Mouse (Mus musculus) intestine, embryonic 14.5 days (tissue): Measurements from ENCODE around the gene Rab8b. TPM values are rescaled to one million over a fixed set of nuclear protein-coding genes. Genes with fewer than 3 reads are reported as not detected.

Experiments
- ATAC-seq: fragments of 200-750 bp; cut with Nextera tagmentation; replicated peaks from 2 replicates; pipeline ENCODE4 v1.8.0; 2017; ENCODE audit warnings: low read depth, moderate number of reproducible peaks, moderate TSS enrichment, moderate library complexity; ENCODE audit not compliant: low FRiP score, low TSS enrichment
- DNase-seq: peaks from one replicate; pipeline ENCODE4 v3.0.0-alpha.2; 2018; ENCODE audit warnings: low spot score
- H3K27ac ChIP-seq: fragments of 300-500 bp; sonication (generic); 2 replicates; pipeline ENCODE4 v1.5.1; 2014; ENCODE audit warnings: low read depth, mild to moderate bottlenecking, control low read depth
- H3K27me3 ChIP-seq: fragments of 300-500 bp; sonication (generic); replicated peaks from 2 replicates; pipeline ENCODE4 v1.6.1; 2014; ENCODE audit warnings: low read length, control low read depth; ENCODE audit not compliant: control insufficient read depth, insufficient read depth
- H3K36me3 ChIP-seq: fragments of 300-500 bp; sonication (generic); 2 replicates; pipeline ENCODE4 v1.6.1; 2014; ENCODE audit warnings: low read length, control low read depth; ENCODE audit not compliant: control insufficient read depth, insufficient read depth
- H3K4me1 ChIP-seq: fragments of 300-500 bp; sonication (generic); replicated peaks from 2 replicates; pipeline ENCODE4 v1.6.1; 2014; ENCODE audit warnings: low read length, control low read depth, mixed read lengths; ENCODE audit not compliant: control insufficient read depth, insufficient read depth
- H3K4me2 ChIP-seq: fragments of 300-500 bp; sonication (generic); 2 replicates; pipeline ENCODE4 v1.6.1; 2014; ENCODE audit warnings: low read length
- H3K4me3 ChIP-seq: fragments of 300-500 bp; sonication (generic); 2 replicates; pipeline ENCODE4 v1.5.1; 2014; ENCODE audit warnings: low read depth, low read length, control low read depth, mixed read lengths
- H3K9ac ChIP-seq: fragments of 300-500 bp; sonication (generic); 2 replicates; pipeline ENCODE4 v1.6.1; 2014; ENCODE audit warnings: mild to moderate bottlenecking, low read length
- H3K9me3 ChIP-seq: fragments of 300-500 bp; sonication (generic); 2 replicates; pipeline ENCODE4 v1.6.1; 2016; ENCODE audit warnings: low read length, control low read depth; ENCODE audit not compliant: control insufficient read depth
- WGBS: fragments of 180-500 bp; shearing (Covaris S2); extraction: QIAGEN DNeasy Blood & Tissue Kit; methylation state at CpG from one replicate; pipeline ENCODE4 v1.1.7; 2014; 5-methylcytosine and 5-hydroxymethylcytosine counted together
- polyA plus RNA-seq: library from polyadenylated mRNA; unstranded; fragments of >200 nt; fragmentation: Nextera tagmentation; extraction: Ambion mirVana; gene quantifications from 2 replicates; pipeline ENCODE4 v1.2.1, GENCODE M21; 2014

Gene Rab8b
- polyA plus RNA-seq, 1 experiment from 2014 or later = 26.1 TPM

DNA sequence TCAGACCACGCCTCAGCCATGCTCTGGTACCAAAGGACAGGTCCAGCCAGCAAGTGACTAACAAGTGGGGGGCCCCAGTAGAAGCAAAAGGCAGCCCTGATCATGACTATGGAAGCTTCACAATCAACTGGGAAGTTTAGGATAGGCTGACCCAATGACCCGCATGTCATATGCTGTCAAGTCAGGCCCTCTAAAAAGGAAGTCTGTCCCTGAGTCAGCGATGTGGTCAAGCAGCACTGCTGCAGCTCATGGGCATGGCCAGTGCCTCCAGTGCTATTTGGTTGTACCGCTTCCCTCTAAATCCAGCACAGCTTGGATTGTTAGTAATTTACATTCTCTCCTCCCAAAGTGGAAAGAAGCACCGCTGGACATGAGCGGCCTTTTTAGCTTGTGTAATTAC, 32.7 kb downstream of the Rab8b start:
- DNase-seq (no peak), ATAC-seq (no peak)
- WGBS = 83% methylated on average over 6 of the region's 6 CpGs
- H3K9ac ChIP-seq = no peak overlapping the region
- H3K27me3 ChIP-seq = no peaks in the 10 kb centered on the region
- no peaks in the 10 kb centered on the region for H3K36me3 ChIP-seq
- H3K4me3 ChIP-seq = no peak overlapping the region
- no peaks in the 10 kb centered on the region for H3K9me3 ChIP-seq
- no peak overlapping the region for H3K4me2 ChIP-seq
- 0 out of 2 replicates have a peak, but pooled peaks cover 12% of the 10 kb centered on the region for H3K4me1 ChIP-seq
- H3K27ac ChIP-seq = no peak overlapping the region

DNA sequence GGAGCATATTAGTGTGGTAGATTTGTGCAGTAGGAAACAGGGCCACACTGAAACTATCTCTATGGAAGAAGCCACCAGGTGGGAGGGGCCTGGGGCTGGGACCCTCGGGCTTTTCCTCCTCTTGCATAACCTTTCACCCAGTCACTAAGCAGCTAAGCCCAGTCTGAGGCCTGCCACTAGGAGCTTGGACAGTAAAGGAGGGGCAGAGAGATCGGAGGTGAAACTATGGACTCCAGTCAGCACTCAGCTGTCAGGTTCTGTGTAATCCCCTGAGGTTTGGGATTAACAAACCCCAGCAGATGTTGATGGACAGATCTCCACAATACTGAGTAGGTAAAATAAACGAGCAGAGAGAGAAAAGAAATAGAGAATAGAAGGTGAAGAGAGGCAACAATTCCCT, 33.1 kb downstream of the Rab8b start:
- Histone ChIP-seq H3K9me3 (no peaks in the 10 kb centered on the region), H3K27ac (no peak overlapping the region), H3K36me3 (no peaks in the 10 kb centered on the region), H3K27me3 (no peaks in the 10 kb centered on the region), H3K4me3 (no peak overlapping the region), H3K4me1 (0 out of 2 replicates have a peak, but pooled peaks cover 12% of the 10 kb centered on the region), H3K9ac (no peak overlapping the region), H3K4me2 (no peak overlapping the region)
- WGBS = 31% methylated on average over 3 of the region's 3 CpGs
- ATAC-seq (no peak), DNase-seq (no peak)

DNA sequence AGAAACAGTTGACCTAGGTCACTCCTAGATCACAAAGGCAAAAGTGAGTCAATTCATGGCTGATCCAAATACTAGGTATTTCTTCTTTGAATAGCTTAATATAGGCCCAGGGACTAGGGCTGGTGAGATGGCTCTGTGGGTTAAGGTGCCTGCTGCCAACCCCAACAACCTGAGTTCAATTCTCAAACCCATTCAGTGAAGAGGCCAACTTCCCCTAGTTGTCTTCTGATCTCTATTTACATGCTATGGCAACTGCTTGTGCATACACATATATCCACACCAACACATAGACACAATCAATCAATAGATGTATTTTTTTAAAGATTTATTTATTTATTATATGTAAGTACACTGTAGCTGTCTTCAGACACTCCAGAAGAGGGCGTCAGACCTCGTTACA, 34.9 kb downstream of the Rab8b start:
- 72% methylated on average over 2 of the region's 2 CpGs for WGBS

DNA sequence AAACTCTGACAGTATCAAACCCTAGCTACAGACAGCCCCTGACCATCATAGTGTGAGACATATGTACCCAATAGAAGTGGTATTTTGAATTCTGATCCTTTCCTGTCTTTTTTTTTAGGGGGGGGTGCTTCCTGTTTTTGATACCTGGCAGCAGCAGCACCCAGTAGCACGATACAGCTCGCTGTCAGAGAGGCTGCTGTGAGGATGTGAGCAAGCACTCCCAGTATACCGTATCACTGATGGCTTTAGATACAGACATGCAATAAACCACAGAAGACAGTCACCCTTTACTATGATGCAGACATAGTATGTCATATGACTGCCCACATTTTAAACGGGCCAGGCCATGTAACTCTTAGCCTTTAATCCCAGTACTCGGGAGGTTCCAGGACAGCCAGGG, 36.0 kb downstream of the Rab8b start:
- DNase-seq (no peak), ATAC-seq (no peak)
- no peak overlapping the region for H3K4me2 ChIP-seq
- no peaks in the 10 kb centered on the region for H3K27me3 ChIP-seq
- H3K4me1 ChIP-seq = 0 out of 2 replicates have a peak, but pooled peaks cover 12% of the 10 kb centered on the region
- no peaks in the 10 kb centered on the region for H3K36me3 ChIP-seq
- H3K4me3 ChIP-seq = no peak overlapping the region
- no peak overlapping the region for H3K27ac ChIP-seq
- no peaks in the 10 kb centered on the region for H3K9me3 ChIP-seq
- no peak overlapping the region for H3K9ac ChIP-seq
- 84% methylated on average over 5 of the region's 5 CpGs for WGBS

More for the DNA sequence above, 34.9 kb downstream of the Rab8b start:
- Histone ChIP-seq H3K4me1 (0 out of 2 replicates have a peak, but pooled peaks cover 12% of the 10 kb centered on the region), H3K27ac (no peak overlapping the region), H3K4me3 (no peak overlapping the region), H3K9ac (no peak overlapping the region), H3K27me3 (no peaks in the 10 kb centered on the region), H3K36me3 (no peaks in the 10 kb centered on the region), H3K9me3 (no peaks in the 10 kb centered on the region), H3K4me2 (no peak overlapping the region)
- DNase-seq (no peak), ATAC-seq (no peak)

DNA sequence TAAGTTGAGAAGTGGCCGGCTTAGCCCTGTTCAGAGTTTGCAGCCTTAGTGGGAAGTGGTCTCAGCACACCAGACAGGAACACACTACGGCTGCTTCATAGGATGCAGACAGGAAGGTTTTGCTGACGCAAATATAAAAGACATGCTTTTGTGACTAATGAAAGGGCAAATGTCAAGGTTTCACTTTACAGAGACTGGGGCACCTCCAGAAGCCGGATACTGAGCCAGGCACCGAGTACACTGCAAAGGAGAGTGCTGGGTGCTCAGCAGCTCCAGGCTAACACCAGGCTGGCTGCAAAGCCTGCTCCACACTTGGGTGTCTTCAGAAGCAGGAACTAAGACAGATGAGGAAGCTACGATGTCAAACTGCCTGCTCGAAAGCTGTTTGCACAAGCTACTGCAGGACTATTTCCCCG, 37.1 kb downstream of the Rab8b start:
- peaks cover 4% of the 10 kb centered on the region; the same call in 1 of the 2 replicates for H3K4me1 ChIP-seq
- no peaks in the 10 kb centered on the region for H3K36me3 ChIP-seq
- H3K27me3 ChIP-seq = no peaks in the 10 kb centered on the region
- DNase-seq = no peak
- no peak overlapping the region; the same call in 1 of the 2 replicates for H3K27ac ChIP-seq
- H3K4me3 ChIP-seq = no peak overlapping the region
- 50% methylated on average over 8 of the region's 8 CpGs for WGBS
- H3K9me3 ChIP-seq = no peaks in the 10 kb centered on the region
- H3K4me2 ChIP-seq = no peak overlapping the region
- ATAC-seq = no peak
- H3K9ac ChIP-seq = no peak overlapping the region

DNA sequence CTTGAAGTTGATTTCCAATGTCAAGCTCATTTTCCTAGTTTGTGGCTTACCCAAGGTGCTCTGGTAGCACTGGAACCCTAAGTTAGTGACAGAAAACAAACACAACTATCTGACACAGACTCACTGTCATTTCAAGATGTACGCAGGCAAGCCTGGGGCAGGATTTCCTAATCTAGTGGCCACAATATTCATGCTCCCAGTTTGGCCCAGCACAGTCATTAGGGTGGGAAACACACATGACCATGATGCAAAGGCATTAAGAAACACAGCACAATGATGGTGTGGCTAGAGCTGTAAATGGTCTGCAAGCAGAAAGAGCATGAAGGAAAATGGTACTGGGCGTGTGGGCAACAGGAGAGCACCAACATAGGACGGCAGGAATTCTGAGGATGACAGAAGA, 37.6 kb downstream of the Rab8b start:
- H3K4me1 ChIP-seq = peaks cover 4% of the 10 kb centered on the region; the same call in 1 of the 2 replicates
- H3K36me3 ChIP-seq = no peaks in the 10 kb centered on the region
- no peak for ATAC-seq
- DNase-seq = no peak
- no peaks in the 10 kb centered on the region for H3K27me3 ChIP-seq
- H3K4me3 ChIP-seq = no peak overlapping the region
- no peak overlapping the region; the same call in 1 of the 2 replicates for H3K27ac ChIP-seq
- H3K9ac ChIP-seq = no peak overlapping the region
- H3K9me3 ChIP-seq = no peaks in the 10 kb centered on the region
- H3K4me2 ChIP-seq = no peak overlapping the region
- WGBS = 83% methylated on average over 3 of the region's 3 CpGs

DNA sequence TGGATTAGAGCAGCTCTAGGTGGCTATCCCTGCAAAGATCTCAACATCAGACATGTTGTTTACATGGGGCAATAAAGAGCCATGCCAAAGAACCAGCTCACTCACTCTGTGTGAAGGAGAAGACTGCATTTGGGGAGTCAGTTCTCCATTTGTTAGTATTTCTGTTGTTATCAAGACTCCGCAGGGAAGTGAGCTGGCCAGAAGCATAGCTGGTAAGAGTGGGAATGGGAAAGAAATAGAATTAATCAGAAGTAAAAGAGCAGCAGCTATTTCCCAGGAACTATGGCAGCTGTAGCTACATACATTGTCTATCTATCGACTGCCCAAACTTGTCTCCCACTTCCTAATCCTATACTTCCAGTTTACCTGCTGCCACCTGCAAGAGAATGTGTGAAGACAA, 38.7 kb downstream of the Rab8b start:
- H3K27me3 ChIP-seq = no peaks in the 10 kb centered on the region
- H3K4me3 ChIP-seq = no peak overlapping the region
- no peaks in the 10 kb centered on the region; the same call in 1 of the 2 replicates for H3K4me1 ChIP-seq
- no peak overlapping the region for H3K9ac ChIP-seq
- no peaks in the 10 kb centered on the region for H3K36me3 ChIP-seq
- ATAC-seq = no peak
- no peak overlapping the region for H3K4me2 ChIP-seq
- no peak for DNase-seq
- 89% methylated on average over 2 of the region's 2 CpGs for WGBS
- no peaks in the 10 kb centered on the region for H3K9me3 ChIP-seq
- H3K27ac ChIP-seq = no peak overlapping the region

DNA sequence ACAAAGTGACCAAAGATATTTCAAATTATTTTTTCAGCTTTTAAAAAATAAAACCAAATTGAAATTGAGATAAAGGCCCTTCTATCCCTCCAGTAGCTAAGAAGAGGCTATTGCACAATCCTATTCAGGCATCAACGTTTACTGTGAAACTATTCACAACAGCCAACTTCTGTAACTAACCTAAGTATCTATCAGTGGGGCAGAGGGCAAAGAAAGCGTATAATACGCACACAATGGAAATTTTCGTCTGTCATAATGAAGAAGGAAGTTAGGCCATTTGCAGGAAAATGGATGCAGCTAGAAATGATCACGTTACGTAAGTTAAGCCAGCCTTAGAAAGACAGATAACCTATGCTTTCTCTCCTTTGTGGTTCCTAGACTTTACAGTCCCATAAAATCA, 40.0 kb downstream of the Rab8b start:
- no peaks in the 10 kb centered on the region; the same call in 1 of the 2 replicates for H3K4me1 ChIP-seq
- WGBS = 82% methylated on average over 6 of the region's 6 CpGs

DNA sequence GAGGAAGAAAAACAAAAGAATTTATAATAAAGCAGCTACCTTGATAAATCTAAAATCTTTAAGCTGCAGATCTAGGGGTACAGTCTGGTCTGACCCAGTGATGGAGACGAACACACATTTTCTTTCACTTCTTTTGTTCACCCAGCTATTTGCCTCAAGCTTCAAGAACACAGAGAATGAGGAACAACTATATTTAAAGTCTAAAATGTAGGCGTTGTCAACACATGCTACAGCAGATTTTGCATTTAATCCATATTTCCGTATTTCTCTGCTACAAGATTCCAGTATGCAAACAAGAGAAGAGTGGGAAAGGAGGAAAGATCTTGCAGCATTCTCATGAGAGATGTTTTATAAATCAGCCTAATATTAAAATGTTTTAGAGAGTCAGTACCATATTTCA, 40.6 kb downstream of the Rab8b start:
- H3K27ac ChIP-seq = no peak overlapping the region

More for the DNA sequence above, 40.0 kb downstream of the Rab8b start:
- no peak for ATAC-seq
- DNase-seq = no peak
- H3K4me2 ChIP-seq = no peak overlapping the region
- 0 out of 2 replicates have a peak, but pooled peaks cover 3% of the 10 kb centered on the region for H3K9me3 ChIP-seq
- H3K4me3 ChIP-seq = no peak overlapping the region
- H3K36me3 ChIP-seq = no peaks in the 10 kb centered on the region
- H3K9ac ChIP-seq = no peak overlapping the region
- no peaks in the 10 kb centered on the region for H3K27me3 ChIP-seq
- H3K27ac ChIP-seq = no peak overlapping the region

More for the DNA sequence above, 40.6 kb downstream of the Rab8b start:
- Histone ChIP-seq H3K9ac (no peak overlapping the region), H3K4me1 (no peaks in the 10 kb centered on the region; the same call in 1 of the 2 replicates), H3K27me3 (no peaks in the 10 kb centered on the region), H3K36me3 (no peaks in the 10 kb centered on the region), H3K4me3 (no peak overlapping the region), H3K9me3 (0 out of 2 replicates have a peak, but pooled peaks cover 3% of the 10 kb centered on the region), H3K4me2 (no peak overlapping the region)
- ATAC-seq (no peak), DNase-seq (no peak)
- WGBS = 90% methylated on average over 3 of the region's 3 CpGs
